34 mouse cellular contexts compared by ENCODE assay signal in the genomic region with DNA sequence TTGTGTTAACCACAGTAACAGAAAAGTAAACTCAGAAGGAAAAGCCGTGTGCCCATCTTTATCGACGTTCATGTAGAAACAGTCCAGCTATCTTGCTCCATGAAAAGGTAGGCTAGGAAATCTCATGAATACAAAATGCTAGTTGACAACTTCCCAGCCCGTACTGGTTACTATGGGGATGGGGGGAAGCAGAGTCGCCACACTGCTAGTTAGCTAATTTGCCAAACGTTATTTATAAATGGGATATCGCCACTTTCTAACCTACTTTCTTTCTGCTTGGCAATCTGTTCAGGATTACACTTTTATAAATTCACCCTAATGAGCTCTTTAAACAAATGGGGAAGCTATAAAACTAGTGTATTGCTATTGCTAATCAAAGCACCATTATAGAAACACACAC. TPM values are rescaled to one million over a fixed set of nuclear protein-coding genes. Genes with fewer than 3 reads are reported as not detected.
"Had no signal": no experiment of that assay in that cellular context is flagged by ENCODE, and none has a peak within 500 bp of the region (broad histone marks: within the 10 kb centered on the region; RNA-seq: fewer than 3 reads in every experiment).

No protein-coding gene starts in this region.

- H3K27me3 ChIP-seq: heart, embryonic 13.5 days; heart, embryonic 15.5 days; hindbrain, embryonic 13.5 days; hindbrain, embryonic 15.5 days; kidney, embryonic 15.5 days; limb, embryonic 12.5 days; liver, embryonic 13.5 days; liver, embryonic 15.5 days had no signal

- ATAC-seq: hindbrain, postnatal 0 days; intestine, embryonic 16.5 days; liver, postnatal 0 days had no signal

- DNase-seq: gastrocnemius, postnatal 14 days; gastrocnemius, postnatal 36 days; heart, adult 2 months; heart, postnatal 14 days; heart, postnatal 36 days; kidney, adult 11 months; kidney, adult 2 months; kidney, adult 9 months; kidney, postnatal 14 days; kidney, postnatal 36 days; liver; liver, embryonic 13.5 days; liver, postnatal 0 days had no signal

- H3K4me3 ChIP-seq: heart, adult 2 months; heart, embryonic 13.5 days; heart, embryonic 15.5 days; hindbrain, embryonic 13.5 days; hindbrain, embryonic 15.5 days; kidney, embryonic 15.5 days; left cerebral cortex, adult 2 months; limb, embryonic 10.5 days; limb, embryonic 12.5 days; liver, embryonic 13.5 days; liver, embryonic 15.5 days had no signal

- H3K36me3 ChIP-seq: heart, embryonic 13.5 days; heart, embryonic 15.5 days; hindbrain, embryonic 13.5 days; hindbrain, embryonic 15.5 days; kidney, embryonic 15.5 days; limb, embryonic 10.5 days; limb, embryonic 12.5 days; liver, embryonic 13.5 days; liver, embryonic 15.5 days had no signal

- H3K27ac ChIP-seq: heart, adult 2 months; heart, embryonic 13.5 days; heart, embryonic 15.5 days; hindbrain, embryonic 13.5 days; hindbrain, embryonic 15.5 days; hindbrain, postnatal 0 days; kidney, embryonic 15.5 days; kidney, postnatal 0 days; left cerebral cortex, adult 2 months; limb, embryonic 10.5 days; limb, embryonic 12.5 days; liver, embryonic 13.5 days; liver, embryonic 15.5 days had no signal

- H3K4me2 ChIP-seq: heart, embryonic 11.5 days; heart, embryonic 13.5 days; heart, embryonic 15.5 days; hindbrain, embryonic 13.5 days; hindbrain, embryonic 15.5 days; kidney, embryonic 15.5 days; limb, embryonic 12.5 days; liver, embryonic 11.5 days; liver, embryonic 13.5 days; liver, embryonic 15.5 days had no signal

- H3K4me1 ChIP-seq: heart, embryonic 13.5 days; heart, embryonic 15.5 days; hindbrain, embryonic 13.5 days; limb, embryonic 10.5 days; limb, embryonic 12.5 days; liver, embryonic 15.5 days had no signal

- H3K9ac ChIP-seq: heart, embryonic 13.5 days; heart, embryonic 15.5 days; hindbrain, embryonic 13.5 days; hindbrain, embryonic 15.5 days; kidney, embryonic 15.5 days; limb, embryonic 12.5 days; liver, embryonic 13.5 days; liver, embryonic 15.5 days; liver, postnatal 0 days had no signal

- H3K9me3 ChIP-seq: heart, embryonic 13.5 days; hindbrain, embryonic 13.5 days; hindbrain, embryonic 15.5 days; kidney, embryonic 15.5 days; limb, embryonic 10.5 days; limb, embryonic 12.5 days; liver, embryonic 13.5 days; liver, embryonic 15.5 days had no signal

RNA-seq across cellular contexts. Expression of gene Tex26, which starts 42.5 kb away (rescaled TPM):
- total RNA-seq: gastrocnemius, adult 18-20 months; gastrocnemius, adult 8-10 months; gastrocnemius, postnatal 36 days; heart, adult 2 months; heart, postnatal 14 days; heart, postnatal 36 days; hematopoietic stem cell, adult 5-6 weeks; left cerebral cortex, postnatal 14 days had no signal
- polyA plus RNA-seq: gonadal fat pad, adult 2 months; heart, adult 2 months; kidney, adult 2 months; large intestine, adult 2 months; liver, embryonic 15.5 days; liver, postnatal 0 days had no signal

RNA-seq across cellular contexts. Expression of gene Wdr95, which starts 46.6 kb away (rescaled TPM):
- total RNA-seq: gastrocnemius, adult 18-20 months; gastrocnemius, adult 8-10 months; gastrocnemius, postnatal 14 days; heart, adult 2 months; heart, postnatal 14 days; heart, postnatal 36 days; hematopoietic stem cell, adult 5-6 weeks; hindbrain, postnatal 0 days had no signal
- polyA plus RNA-seq: heart, embryonic 13.5 days; heart, embryonic 15.5 days; hindbrain, embryonic 11.5 days; intestine, embryonic 16.5 days; kidney, embryonic 15.5 days; large intestine, adult 2 months; limb, embryonic 10.5 days; limb, embryonic 12.5 days; liver, embryonic 11.5 days; liver, embryonic 13.5 days; liver, embryonic 15.5 days; liver, postnatal 0 days had no signal
